Mouse (Mus musculus): ENCODE measurements around the gene Stk24. TPM values are rescaled to one million over a fixed set of nuclear protein-coding genes. Genes with fewer than 3 reads are reported as not detected.

Gene Stk24
- total RNA-seq, 1 experiment from 2014 or later = 267 TPM

DNA sequence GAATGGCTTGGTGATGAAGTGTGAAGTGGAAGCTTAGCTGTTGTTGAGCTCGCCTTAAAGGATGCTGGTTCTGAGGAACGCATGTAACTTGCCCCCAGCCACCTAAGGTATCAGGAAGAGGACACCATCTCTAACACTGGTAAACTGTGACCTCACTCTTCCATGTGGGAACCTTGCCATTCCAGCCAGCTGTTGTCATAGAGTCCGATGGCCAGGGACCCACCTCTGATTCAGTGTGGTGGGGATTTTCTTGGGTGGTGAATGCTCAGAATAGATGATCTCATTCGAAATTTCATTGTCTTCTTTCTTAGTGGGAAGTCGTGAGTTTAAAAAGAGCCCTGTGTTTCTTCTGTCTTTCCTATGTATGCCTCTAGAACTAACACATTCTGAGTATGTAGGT is 128.7 kb downstream of the Stk24 start:
- ATAC-seq (replicated peaks; ENCODE audit: insufficient number of reproducible peaks, low FRiP score, low TSS enrichment, poor library complexity, severe bottlenecking) = no peak

DNA sequence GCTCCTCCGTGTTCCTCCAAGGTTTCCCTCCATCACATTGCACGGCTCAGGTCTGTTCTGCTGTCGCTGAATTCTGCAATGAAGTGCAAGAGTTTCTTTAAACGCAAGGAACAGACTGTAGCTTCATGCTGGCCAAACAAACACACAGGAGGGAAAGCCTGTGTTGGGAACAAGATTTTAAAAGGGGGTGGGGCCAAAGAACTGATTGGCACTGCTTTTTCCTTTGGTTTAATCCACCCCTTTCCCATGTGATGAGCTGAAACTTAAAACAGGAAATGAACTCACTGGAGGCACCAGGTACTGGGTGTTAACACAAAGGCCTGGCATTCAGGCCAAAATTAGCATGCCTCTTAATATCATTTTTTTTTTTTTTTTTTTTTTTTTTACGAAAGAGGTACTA is 131.5 kb downstream of the Stk24 start:
- no peak for ATAC-seq (replicated peaks; ENCODE audit: insufficient number of reproducible peaks, low FRiP score, low TSS enrichment, poor library complexity, severe bottlenecking)

DNA sequence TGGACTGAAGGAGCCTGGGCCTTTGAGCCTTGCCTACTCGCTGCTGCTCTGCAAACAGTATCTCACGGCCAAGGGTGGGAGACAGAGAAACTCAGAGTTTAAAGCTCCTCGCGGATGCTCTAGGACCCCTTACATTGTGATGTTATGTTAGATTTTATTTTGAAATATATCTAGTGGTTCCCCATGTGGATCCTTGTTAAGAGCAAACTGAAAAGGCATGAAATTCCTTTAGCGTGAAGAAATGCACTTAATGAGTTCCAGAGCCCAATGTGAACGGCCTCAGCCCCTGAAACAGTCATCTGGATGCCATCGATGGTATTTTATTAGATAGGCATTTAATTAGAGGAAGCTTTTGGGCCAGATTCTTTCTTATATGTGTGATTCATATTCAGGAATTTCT is 132.5 kb downstream of the Stk24 start:
- ATAC-seq (replicated peaks; ENCODE audit: insufficient number of reproducible peaks, low FRiP score, low TSS enrichment, poor library complexity, severe bottlenecking) = no peak

DNA sequence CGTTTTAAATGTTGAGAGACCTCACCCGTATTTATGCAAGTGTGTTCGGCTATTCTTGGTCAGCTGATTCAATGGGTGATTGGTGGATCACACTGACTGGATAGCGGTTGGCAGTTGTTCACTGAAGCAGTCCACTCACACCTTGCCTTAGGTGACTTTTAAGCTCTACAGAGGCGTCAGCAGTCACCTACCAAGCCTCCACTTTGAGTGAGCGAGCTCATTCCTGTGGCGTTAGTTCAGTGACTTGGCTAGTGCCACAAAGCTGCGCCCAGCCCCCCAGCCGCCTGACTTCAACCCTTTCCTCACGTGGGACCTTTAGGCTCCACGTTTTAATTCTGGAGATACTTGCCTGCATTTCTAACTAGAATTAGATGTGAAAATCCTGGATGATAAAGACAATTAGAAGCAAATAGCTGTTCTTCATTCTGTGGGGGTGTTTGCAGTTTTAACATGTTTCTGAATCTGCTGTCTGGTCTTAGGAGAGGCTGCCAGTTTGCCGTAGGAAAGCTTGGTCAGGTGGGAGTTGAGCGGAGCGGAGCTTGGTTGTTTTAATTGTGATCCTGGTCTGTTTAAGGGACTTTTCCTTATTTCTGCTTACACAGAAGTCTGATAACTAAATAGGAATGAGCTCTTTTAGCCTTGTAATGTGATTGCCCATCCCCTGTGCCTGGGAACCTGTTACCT is 133.6 kb downstream of the Stk24 start:
- ATAC-seq (replicated peaks; ENCODE audit: insufficient number of reproducible peaks, low FRiP score, low TSS enrichment, poor library complexity, severe bottlenecking) = no peak

DNA sequence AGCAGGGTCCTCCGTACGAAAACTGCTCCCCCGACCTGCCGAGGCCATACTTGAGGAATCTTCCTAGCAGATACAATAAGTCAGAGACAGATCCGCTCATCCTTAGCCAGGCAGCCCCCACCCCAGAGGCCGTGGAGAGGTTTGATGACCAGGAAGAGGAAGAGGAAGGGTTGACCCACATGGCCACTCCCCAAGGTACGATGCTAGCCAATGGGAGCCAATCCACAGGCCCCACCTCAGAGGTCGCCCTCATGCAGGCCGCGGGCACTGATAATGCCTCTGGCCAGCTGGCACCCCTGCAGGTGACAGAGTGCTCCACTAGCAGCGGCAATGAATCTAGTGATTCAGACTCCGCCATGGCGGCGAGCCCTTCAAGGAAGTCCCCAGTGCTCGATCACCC is 135.7 kb downstream of the Stk24 start:
- ATAC-seq (replicated peaks; ENCODE audit: insufficient number of reproducible peaks, low FRiP score, low TSS enrichment, poor library complexity, severe bottlenecking) = no peak

DNA sequence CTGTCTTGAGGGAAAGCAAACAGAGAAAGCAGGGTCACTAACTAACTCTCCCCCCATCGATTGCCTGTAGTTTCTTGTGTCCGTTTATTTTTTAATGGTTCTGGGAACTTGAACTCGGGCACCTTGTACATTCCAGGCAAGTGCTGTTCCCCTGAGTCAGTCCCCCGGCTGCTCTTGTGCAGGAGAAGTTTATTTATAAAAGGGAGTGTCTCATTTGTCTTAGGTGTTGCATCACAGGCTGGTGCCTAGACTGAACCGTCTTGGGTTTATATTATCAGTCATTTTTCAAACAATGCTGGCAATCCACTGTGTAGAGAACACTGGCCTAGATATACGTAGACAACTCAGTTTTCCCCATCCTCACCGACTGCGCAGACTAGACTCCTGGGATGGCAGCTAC is 140.4 kb downstream of the Stk24 start:
- ATAC-seq (replicated peaks; ENCODE audit: insufficient number of reproducible peaks, low FRiP score, low TSS enrichment, poor library complexity, severe bottlenecking) = no peak

DNA sequence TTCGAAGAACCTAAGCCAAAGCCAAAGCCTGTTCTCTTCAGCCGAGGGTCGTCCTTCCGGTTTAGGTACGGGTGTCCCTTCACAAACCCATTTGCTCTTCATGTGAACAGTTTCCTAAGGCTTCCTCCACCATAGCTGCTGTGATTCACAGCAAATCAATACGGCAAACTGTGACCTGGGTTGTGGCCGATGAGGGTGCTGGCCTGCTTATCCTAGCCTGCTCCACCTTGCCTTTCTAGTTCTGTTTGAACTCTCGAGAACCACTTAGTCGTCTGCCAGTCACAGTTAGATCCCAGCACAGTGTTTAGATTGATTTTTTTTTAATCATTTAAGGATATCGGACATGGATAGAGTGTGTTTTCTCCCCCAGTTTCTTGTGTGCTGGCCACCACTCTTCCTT is 141.1 kb downstream of the Stk24 start:
- ATAC-seq (replicated peaks; ENCODE audit: insufficient number of reproducible peaks, low FRiP score, low TSS enrichment, poor library complexity, severe bottlenecking) = no peak

DNA sequence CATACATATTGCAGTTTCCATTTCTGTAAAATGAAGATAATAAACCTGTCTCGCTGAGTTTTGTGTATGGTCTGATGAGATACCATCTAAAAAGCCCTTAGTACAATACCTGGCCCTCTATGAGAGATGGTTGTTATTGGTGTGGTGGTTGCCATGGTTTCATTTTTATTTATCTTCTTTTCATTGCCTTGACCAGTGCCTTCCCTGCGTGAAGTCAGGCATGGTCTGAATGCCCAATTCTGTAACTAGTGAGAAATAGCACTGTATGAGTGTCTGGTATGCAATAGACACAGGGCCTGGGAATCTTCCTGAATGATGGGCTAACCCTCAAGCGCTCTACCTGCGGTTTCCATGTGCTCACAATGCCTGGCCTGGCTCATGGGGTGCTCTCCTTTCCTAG is 143.1 kb downstream of the Stk24 start:
- no peak for ATAC-seq (replicated peaks; ENCODE audit: insufficient number of reproducible peaks, low FRiP score, low TSS enrichment, poor library complexity, severe bottlenecking)

Other genes with a start within 250 kb of the Stk24 start
- not detected in 3 replicates for gene Slc15a1, start 125.2 kb upstream of the Stk24 start, total RNA-seq (2017)